Mouse (Mus musculus) neural tube, embryonic 12.5 days (tissue): ENCODE measurements at regions not wholly inside any gene's neighbourhood (a gene's known extent, or its start where the extent isn't known, plus 50 kb on each side); places are given as distances from the start of the nearest gene placed in this dataset.

Source experiments
- ATAC-seq: fragments of 200-750 bp; cut with Nextera tagmentation; 2 replicates; pipeline ENCODE4 v1.8.0; 2017; ENCODE audit warnings: low read depth, mild to moderate bottlenecking, moderate TSS enrichment, moderate library complexity; ENCODE audit not compliant: low FRiP score
- H3K27ac ChIP-seq: fragments of 300-500 bp; sonication (generic); 2 replicates; pipeline ENCODE4 v1.5.1; 2016
- H3K27me3 ChIP-seq: fragments of 300-500 bp; sonication (generic); replicated peaks from 2 replicates; pipeline ENCODE4 v1.6.1; 2016; ENCODE audit warnings: mild to moderate bottlenecking
- H3K36me3 ChIP-seq: fragments of 300-500 bp; sonication (generic); 2 replicates; pipeline ENCODE4 v1.6.1; 2016; ENCODE audit warnings: mild to moderate bottlenecking
- H3K4me1 ChIP-seq: fragments of 300-500 bp; sonication (generic); 2 replicates; pipeline ENCODE4 v1.6.1; 2016
- H3K4me2 ChIP-seq: fragments of 300-500 bp; sonication (generic); replicated peaks from 2 replicates; pipeline ENCODE4 v1.6.1; 2016; ENCODE audit warnings: mild to moderate bottlenecking
- H3K4me3 ChIP-seq: fragments of 300-500 bp; sonication (generic); 2 replicates; pipeline ENCODE4 v1.5.1; 2016
- H3K9ac ChIP-seq: fragments of 300-500 bp; sonication (generic); 2 replicates; pipeline ENCODE4 v1.6.1; 2016; ENCODE audit warnings: mild to moderate bottlenecking
- H3K9me3 ChIP-seq: fragments of 300-500 bp; sonication (generic); 2 replicates; pipeline ENCODE4 v1.6.1; 2016; ENCODE audit warnings: mild to moderate bottlenecking
- WGBS: fragments of 180-500 bp; shearing (Covaris S2); methylation state at CpG from one replicate; pipeline ENCODE4 v1.1.7; 2016; 5-methylcytosine and 5-hydroxymethylcytosine counted together

- no peak overlapping the region for H3K9ac ChIP-seq
- H3K4me1 ChIP-seq: no peaks in the 10 kb centered on the region
- no peaks in the 10 kb centered on the region for H3K27me3 ChIP-seq
- no peaks in the 10 kb centered on the region for H3K36me3 ChIP-seq
- no peak overlapping the region for H3K27ac ChIP-seq
- H3K4me3 ChIP-seq: no peak overlapping the region
- H3K4me2 ChIP-seq: no peak overlapping the region
- ATAC-seq: no peak
- WGBS: 92% methylated on average over 5 of the region's 5 CpGs
- no peaks in the 10 kb centered on the region for H3K9me3 ChIP-seq
Measured at GRCm38 (mm10) chr8:115906650-115907049, 199.1 kb upstream of the Maf start.

DNA sequence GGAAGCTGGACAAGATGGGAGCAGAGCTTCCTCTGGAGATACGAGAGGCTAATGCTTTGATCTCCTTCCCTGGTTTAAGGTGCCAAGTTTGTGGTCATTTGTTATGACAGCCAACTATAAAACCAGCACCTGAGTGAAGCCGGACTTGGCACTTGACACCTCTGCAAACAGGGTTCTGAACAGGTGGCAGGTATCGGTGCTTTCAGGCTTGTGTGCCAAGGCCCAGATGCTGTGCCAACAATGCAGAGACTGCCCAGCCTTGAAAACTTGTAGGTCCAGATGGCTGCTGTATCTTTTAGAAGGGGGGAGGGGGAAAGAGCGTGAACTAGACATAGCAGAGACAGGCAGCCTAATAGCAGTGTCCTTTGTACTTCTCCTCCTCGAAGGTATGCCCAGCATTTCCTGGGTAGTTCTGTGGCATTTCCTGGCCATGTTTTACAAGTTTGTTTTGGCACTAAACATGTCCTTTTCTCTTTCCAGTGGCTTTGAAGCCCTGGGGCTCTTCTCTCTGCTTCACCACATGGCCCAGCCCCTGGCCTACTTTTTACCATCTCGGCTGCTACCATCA lies 196.3 kb upstream of the Maf start:
- Histone ChIP-seq H3K27ac (no peak overlapping the region), H3K27me3 (no peaks in the 10 kb centered on the region), H3K4me3 (no peak overlapping the region), H3K9ac (no peak overlapping the region), H3K4me1 (no peaks in the 10 kb centered on the region), H3K36me3 (no peaks in the 10 kb centered on the region), H3K9me3 (no peaks in the 10 kb centered on the region), H3K4me2 (no peak overlapping the region)
- WGBS: 87% methylated on average over 6 of the region's 6 CpGs
- ATAC-seq: no peak

DNA sequence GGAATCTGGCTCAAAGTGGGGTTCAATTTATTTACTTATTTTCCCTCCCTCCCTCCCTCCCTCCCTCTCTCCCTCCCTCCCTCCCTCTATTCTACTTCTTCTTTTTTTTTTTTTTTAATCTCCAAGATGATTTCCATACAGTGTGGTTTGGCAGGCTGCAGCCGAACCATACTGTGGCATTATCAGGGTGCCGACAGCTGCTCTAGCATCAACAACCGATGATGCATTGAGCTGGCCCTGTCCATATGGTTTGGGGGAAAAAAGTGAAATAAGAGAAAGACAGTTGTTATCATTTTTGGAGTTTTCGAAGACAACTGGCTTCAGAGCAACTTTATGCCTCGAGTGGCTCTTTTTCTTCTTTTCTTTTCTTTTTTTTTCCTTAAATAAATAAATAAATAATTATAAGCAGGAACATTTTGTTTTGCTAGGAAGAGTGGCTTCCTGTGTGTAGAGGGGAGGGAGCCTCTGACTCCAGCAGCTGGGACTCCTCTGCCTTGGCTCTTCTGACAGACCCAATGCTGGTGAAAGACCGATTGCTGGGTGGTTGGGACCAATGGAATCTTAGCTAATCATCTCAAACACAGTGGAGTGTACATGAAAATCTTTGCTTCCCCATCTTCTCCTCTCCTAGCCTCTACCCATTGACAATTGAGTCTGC lies 190.1 kb upstream of the Maf start:
- 92% methylated on average over 6 of the region's 6 CpGs for WGBS
- Histone ChIP-seq H3K36me3 (no peaks in the 10 kb centered on the region), H3K4me1 (no peaks in the 10 kb centered on the region), H3K27ac (no peak overlapping the region), H3K27me3 (no peaks in the 10 kb centered on the region), H3K4me2 (no peak overlapping the region), H3K9ac (no peak overlapping the region), H3K9me3 (no peaks in the 10 kb centered on the region), H3K4me3 (no peak overlapping the region)
- ATAC-seq: no peak

- ATAC-seq: no peak
- WGBS: 92% methylated on average over 4 of the region's 4 CpGs
- no peaks in the 10 kb centered on the region for H3K27me3 ChIP-seq
Measured at GRCm38 (mm10) chr8:115897086-115897485, 189.5 kb upstream of the Maf start.

GRCm38 (mm10) chr8:115896066-115896465 lies 188.5 kb upstream of the Maf start:
- Histone ChIP-seq H3K4me1 (no peaks in the 10 kb centered on the region), H3K9me3 (no peaks in the 10 kb centered on the region), H3K4me3 (no peak overlapping the region), H3K27me3 (no peaks in the 10 kb centered on the region), H3K27ac (no peak overlapping the region), H3K36me3 (no peaks in the 10 kb centered on the region), H3K9ac (no peak overlapping the region), H3K4me2 (no peak overlapping the region)
- ATAC-seq: no peak
- 81% methylated on average over 4 of the region's 4 CpGs for WGBS

More at GRCm38 (mm10) chr8:115897086-115897485, 189.5 kb upstream of the Maf start:
- Histone ChIP-seq H3K4me3 (no peak overlapping the region), H3K4me1 (no peaks in the 10 kb centered on the region), H3K9ac (no peak overlapping the region), H3K36me3 (no peaks in the 10 kb centered on the region), H3K9me3 (no peaks in the 10 kb centered on the region), H3K27ac (no peak overlapping the region), H3K4me2 (no peak overlapping the region)

GRCm38 (mm10) chr8:115888278-115888677 lies 180.7 kb upstream of the Maf start:
- no peak overlapping the region for H3K27ac ChIP-seq
- no peaks in the 10 kb centered on the region for H3K27me3 ChIP-seq
- H3K36me3 ChIP-seq: no peaks in the 10 kb centered on the region
- 90% methylated on average over 4 of the region's 4 CpGs for WGBS
- H3K4me2 ChIP-seq: no peak overlapping the region
- ATAC-seq: no peak
- no peaks in the 10 kb centered on the region for H3K4me1 ChIP-seq
- H3K4me3 ChIP-seq: no peak overlapping the region
- H3K9ac ChIP-seq: no peak overlapping the region
- no peaks in the 10 kb centered on the region for H3K9me3 ChIP-seq

- H3K27ac ChIP-seq: no peak overlapping the region
- H3K27me3 ChIP-seq: no peaks in the 10 kb centered on the region
- WGBS: 18% methylated on average over 2 of the region's 2 CpGs
- H3K9me3 ChIP-seq: no peaks in the 10 kb centered on the region
- H3K4me3 ChIP-seq: no peak overlapping the region
- H3K4me2 ChIP-seq: no peak overlapping the region
- no peak overlapping the region for H3K9ac ChIP-seq
- no peaks in the 10 kb centered on the region for H3K36me3 ChIP-seq
- H3K4me1 ChIP-seq: no peaks in the 10 kb centered on the region
- no peak for ATAC-seq
Measured at GRCm38 (mm10) chr8:115885121-115885743, 177.6 kb upstream of the Maf start.

DNA sequence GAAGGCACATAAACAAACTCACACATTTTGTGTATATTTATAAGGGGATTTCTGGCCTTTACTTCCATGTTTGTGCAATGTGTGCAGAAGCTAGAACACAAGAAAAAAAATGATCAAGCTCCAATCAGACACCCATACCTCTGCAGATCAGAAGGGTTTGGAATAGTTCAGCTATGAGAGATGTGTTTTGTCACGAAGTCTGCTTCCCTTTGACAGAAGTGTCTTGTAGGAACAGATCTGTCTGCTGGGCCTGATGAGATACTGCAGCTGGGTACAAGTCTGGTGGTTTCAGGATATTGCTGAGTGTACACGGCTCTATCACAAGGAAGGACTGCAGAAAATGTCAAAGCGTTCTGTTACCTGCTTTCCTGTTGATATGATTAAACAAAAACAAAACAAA lies 176.2 kb upstream of the Maf start:
- no peak for ATAC-seq
- H3K27me3 ChIP-seq: no peaks in the 10 kb centered on the region
- no peak overlapping the region for H3K9ac ChIP-seq
- H3K9me3 ChIP-seq: no peaks in the 10 kb centered on the region
- H3K4me1 ChIP-seq: no peaks in the 10 kb centered on the region
- H3K27ac ChIP-seq: no peak overlapping the region
- no peak overlapping the region for H3K4me3 ChIP-seq
- no peak overlapping the region for H3K4me2 ChIP-seq
- 83% methylated on average over 3 of the region's 3 CpGs for WGBS
- no peaks in the 10 kb centered on the region for H3K36me3 ChIP-seq

DNA sequence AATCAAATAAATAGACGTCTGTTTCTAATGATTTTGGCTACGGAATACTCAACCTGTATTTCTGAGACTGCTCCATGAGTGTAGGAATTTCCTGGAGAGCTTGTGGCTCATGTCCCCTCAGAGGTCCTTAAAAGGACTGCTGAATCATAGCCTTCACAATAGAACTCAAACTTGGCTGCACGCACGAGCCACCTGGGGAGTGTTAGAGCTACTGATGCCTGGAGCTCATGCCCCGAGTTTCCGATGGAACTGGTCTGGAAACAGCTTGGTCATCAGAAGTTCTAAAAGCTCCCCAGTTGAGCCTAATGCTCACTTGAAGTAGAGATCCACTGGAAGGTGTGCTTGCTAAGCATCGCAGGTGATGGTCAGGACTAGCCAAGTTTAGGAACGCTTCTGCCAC lies 174.3 kb upstream of the Maf start:
- Histone ChIP-seq H3K36me3 (no peaks in the 10 kb centered on the region), H3K4me2 (no peak overlapping the region), H3K27ac (no peak overlapping the region), H3K9me3 (no peaks in the 10 kb centered on the region), H3K4me3 (no peak overlapping the region), H3K9ac (no peak overlapping the region), H3K4me1 (no peaks in the 10 kb centered on the region), H3K27me3 (no peaks in the 10 kb centered on the region)
- ATAC-seq: no peak
- WGBS: 91% methylated on average over 8 of the region's 8 CpGs

- H3K4me3 ChIP-seq: no peak overlapping the region
- 0 out of 2 replicates have a peak, but pooled peaks have one; percentile 50 for ATAC-seq
- H3K27ac ChIP-seq: no peak overlapping the region
- no peaks in the 10 kb centered on the region for H3K27me3 ChIP-seq
- no peaks in the 10 kb centered on the region for H3K9me3 ChIP-seq
- H3K4me1 ChIP-seq: no peaks in the 10 kb centered on the region
- no peaks in the 10 kb centered on the region for H3K36me3 ChIP-seq
- H3K9ac ChIP-seq: no peak overlapping the region
- 74% methylated on average over 7 of the region's 7 CpGs for WGBS
- no peak overlapping the region for H3K4me2 ChIP-seq
Measured at GRCm38 (mm10) chr8:115874789-115875188, 167.2 kb upstream of the Maf start.

GRCm38 (mm10) chr8:115871381-115871780 lies 163.8 kb upstream of the Maf start:
- no peak overlapping the region for H3K4me2 ChIP-seq
- no peak for ATAC-seq
- no peaks in the 10 kb centered on the region for H3K4me1 ChIP-seq
- no peak overlapping the region for H3K9ac ChIP-seq
- H3K9me3 ChIP-seq: no peaks in the 10 kb centered on the region
- 63% methylated on average over 5 of the region's 5 CpGs for WGBS
- no peaks in the 10 kb centered on the region for H3K36me3 ChIP-seq
- H3K27me3 ChIP-seq: no peaks in the 10 kb centered on the region
- H3K4me3 ChIP-seq: no peak overlapping the region
- no peak overlapping the region for H3K27ac ChIP-seq

- 83% methylated on average over 3 of the region's 3 CpGs for WGBS
- no peak for ATAC-seq
Measured at GRCm38 (mm10) chr8:115861381-115861780, 153.8 kb upstream of the Maf start.

GRCm38 (mm10) chr8:115859406-115859805 lies 151.8 kb upstream of the Maf start:
- Histone ChIP-seq H3K36me3 (no peaks in the 10 kb centered on the region), H3K4me3 (no peak overlapping the region), H3K9me3 (no peaks in the 10 kb centered on the region), H3K4me2 (no peak overlapping the region), H3K4me1 (no peaks in the 10 kb centered on the region), H3K27me3 (no peaks in the 10 kb centered on the region), H3K27ac (no peak overlapping the region), H3K9ac (no peak overlapping the region)
- WGBS: 93% methylated on average over 8 of the region's 8 CpGs
- ATAC-seq: no peak

More at GRCm38 (mm10) chr8:115861381-115861780, 153.8 kb upstream of the Maf start:
- H3K4me1 ChIP-seq: no peaks in the 10 kb centered on the region
- H3K9ac ChIP-seq: no peak overlapping the region
- H3K36me3 ChIP-seq: no peaks in the 10 kb centered on the region
- no peak overlapping the region for H3K27ac ChIP-seq
- no peak overlapping the region for H3K4me2 ChIP-seq
- no peaks in the 10 kb centered on the region for H3K27me3 ChIP-seq
- no peak overlapping the region for H3K4me3 ChIP-seq
- H3K9me3 ChIP-seq: no peaks in the 10 kb centered on the region
